Mouse (Mus musculus) adrenal gland, postnatal 14 days (tissue): ENCODE measurements around the gene Inpp5d. TPM values are rescaled to one million over a fixed set of nuclear protein-coding genes. Genes with fewer than 3 reads are reported as not detected.

Experiments used
- DNase-seq: peaks from one replicate; pipeline ENCODE4 v3.0.0; 2021; ENCODE audit warnings: mixed read lengths
- long read RNA-seq, 2 experiments: library from polyadenylated mRNA; stranded (forward); transcript quantifications; one replicate each; pipeline ENCODE4 v2.0.0; 2021
- total RNA-seq: library from RNA; stranded (reverse); gene quantifications from 2 replicates; pipeline ENCODE4 v1.2.3, GENCODE M21; 2021

Gene Inpp5d
- total RNA-seq: 13.2 and 34.2 TPM in 2 replicates
- long read RNA-seq, experiment 1, partial matches to known transcripts: 3 of 3 reads
- long read RNA-seq, experiment 1, other reads (novel, unspliced or antisense): 0 of 3 reads
- long read RNA-seq, experiment 2, partial matches to known transcripts: 1 of 1 reads
- long read RNA-seq, experiment 2, other reads (novel, unspliced or antisense): 0 of 1 reads

DNA sequence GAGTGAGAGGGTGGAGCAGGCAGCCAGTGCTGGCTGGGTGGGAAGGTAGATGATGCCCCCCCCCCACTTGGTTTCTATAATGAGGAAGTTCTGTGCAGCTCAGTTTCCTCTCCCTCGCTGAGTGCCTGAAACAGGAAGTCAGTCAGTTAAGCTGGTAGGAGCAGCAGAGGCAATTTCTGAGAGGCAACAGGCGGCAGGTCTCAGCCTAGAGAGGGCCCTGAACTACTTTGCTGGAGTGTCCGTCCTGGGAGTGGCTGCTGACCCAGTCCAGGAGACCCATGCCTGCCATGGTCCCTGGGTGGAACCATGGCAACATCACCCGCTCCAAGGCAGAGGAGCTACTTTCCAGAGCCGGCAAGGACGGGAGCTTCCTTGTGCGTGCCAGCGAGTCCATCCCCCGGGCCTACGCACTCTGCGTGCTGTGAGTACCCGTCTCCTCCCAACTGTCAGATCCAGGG lies at the start of gene Inpp5d:
TSS of gene Inpp5d (plus strand) at position 102 of the 458 bp plus-strand sequence.
- peak; percentile 27 for DNase-seq

DNA sequence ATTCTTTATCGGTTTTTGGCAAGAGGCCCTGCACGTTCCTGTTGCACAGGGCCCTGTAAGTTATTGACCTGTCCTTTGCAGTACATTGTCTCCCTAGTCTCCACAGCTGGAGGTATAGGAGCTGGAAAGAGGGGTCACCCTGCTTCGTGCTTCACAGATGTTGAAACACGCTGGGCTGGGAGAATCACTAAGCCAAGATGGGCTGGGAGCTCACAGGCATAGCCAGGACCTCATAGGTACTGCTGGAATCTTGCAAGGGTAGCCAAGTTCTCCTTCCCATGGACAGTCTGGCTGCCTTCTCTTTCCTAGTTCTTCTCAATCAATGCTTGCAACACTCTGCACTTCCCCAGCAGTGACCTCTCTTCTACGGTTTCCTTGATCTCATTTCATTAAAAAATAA lies 46.9 kb upstream of the Inpp5d start:
- no peak for DNase-seq

DNA sequence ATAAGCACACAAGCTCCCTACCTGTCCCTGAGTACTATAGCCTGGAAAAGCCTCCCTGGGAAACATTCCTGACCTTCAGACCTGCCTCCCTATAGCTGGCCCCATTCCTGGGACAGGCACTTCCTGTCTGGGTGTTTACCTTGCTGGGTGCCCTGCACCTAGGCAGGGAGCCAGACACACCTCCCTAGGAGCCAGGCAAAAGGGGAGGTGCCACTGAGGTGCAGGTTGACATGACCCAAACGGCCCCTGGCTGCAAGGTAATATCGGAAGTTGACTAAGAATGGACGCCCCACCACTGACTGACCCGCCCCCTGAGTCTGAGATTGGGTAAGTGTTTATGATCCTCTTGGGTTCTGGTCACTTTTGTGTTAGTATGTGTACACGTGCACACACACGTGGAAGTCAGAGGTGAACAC lies 46.3 kb upstream of the Inpp5d start, which contains the start of gene Ngef:
TSS of gene Ngef (minus strand) at position 71 of the 416 bp plus-strand sequence.
- DNase-seq: no peak

DNA sequence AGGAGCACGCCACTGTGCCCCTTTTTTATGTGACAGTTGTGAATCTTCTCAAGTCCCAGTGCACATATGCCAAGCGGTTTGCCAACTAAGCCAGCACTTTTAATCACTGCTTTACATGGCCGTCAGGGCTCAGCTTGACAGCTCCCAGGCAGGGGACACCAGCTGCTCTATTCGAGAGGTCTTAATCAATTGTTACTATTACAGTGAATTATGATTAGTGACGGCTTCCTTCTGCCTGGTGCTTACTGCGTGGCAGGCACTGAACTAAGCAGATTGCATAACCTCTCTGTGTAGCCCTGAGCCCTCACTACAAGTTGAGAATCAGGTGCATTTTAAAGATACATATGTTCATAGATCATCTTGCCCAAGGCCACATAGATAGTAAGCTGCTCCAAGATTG lies 45.8 kb upstream of the Inpp5d start:
- DNase-seq: peak; percentile 38

DNA sequence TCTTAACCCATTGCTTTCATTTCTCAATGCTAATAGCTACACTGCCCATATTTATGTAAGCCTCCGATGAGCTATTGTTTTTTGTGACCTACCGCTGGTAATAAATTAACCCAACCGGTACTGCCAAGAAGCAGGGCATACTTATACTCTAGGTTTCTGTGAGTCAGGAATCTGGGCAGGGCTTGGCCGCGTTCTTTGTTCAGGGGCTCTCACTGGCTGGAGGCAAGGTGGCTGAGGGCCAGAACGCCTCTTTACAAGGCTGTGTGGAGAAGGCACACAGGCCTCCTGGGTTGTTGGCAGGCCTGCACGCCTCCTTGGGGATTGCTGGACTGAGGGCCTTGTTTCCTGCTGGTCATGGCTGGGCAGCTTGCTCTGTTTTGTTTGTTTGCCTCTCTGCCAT lies 45.3 kb upstream of the Inpp5d start:
- peak; percentile 92 for DNase-seq

DNA sequence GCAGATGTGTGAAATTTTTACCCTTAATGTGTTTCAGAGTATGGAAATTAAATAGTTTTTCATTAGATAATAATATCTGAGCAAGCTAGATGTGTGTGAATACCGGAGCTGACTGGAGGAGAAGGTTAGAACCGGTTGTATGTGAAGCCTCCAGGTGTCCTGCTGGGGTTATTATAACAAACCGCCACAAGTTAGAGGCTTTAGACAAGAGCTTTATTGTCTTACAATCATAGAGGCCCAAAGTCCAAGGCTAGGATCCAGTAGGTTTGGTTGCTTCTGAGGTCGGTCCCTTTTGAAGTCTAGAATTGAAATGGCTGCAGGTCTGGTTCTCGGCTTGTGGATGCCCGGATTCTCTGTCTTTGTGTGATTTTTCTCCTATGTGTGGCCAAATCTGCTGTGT lies 41.1 kb upstream of the Inpp5d start:
- no peak for DNase-seq

DNA sequence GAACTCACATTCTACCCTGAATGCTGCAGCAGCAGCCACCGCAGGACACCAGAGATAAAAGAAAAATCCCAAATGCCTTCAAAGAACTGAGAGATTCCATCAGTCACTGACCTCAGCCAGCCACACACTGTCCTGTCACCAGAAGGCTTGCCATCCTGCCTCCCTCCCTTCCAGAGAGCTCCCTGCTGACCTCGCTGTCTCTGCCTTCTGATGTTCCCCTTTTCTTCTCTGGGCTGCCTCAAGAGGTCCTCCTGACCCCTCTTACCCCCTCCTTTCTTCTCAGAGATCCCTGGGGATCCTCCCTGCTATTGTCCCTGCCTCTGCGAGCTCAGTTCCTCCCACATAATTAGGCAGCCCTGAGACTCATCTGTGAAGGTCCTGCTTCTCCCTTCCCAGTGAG lies 39.3 kb upstream of the Inpp5d start:
- no peak for DNase-seq

DNA sequence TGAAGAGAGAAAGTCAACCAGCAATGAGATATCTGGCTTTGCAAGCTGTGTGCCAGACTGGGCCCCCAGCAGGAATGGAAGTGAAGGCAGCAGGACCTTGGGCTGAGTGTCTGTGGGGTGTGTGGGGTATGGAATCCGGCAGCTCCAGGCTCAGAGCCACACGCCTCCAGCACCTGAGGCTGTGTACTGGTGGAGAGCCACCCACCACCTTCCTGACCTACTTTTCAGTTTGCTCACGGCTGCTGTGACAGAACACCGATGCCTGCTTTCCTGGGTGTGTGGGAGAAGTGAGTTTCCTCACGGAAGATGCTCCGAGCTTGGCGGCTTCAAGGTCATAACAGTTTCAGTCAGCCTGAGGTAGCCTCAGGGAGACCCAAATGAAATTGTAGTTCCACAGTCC lies 30.9 kb upstream of the Inpp5d start:
- no peak for DNase-seq

DNA sequence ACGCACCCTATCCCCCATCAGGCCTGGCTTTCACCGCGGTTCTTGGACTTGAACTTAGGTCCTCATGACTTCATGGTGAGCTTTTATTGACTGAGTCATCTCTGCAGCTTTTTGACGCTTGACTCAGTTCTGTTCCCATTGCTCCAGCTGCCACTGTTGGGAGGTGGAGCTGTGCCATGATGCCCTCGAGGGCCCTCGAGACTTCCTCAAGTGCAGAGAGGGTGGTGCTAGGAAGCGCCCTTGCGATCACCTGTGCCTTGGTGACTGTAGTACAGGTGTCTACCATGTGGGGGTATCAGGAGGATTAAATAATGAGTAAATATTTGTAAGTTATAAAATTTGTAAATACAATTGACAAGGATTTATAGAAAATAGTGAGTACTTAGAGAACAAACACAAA lies 30.1 kb upstream of the Inpp5d start:
- DNase-seq: no peak

DNA sequence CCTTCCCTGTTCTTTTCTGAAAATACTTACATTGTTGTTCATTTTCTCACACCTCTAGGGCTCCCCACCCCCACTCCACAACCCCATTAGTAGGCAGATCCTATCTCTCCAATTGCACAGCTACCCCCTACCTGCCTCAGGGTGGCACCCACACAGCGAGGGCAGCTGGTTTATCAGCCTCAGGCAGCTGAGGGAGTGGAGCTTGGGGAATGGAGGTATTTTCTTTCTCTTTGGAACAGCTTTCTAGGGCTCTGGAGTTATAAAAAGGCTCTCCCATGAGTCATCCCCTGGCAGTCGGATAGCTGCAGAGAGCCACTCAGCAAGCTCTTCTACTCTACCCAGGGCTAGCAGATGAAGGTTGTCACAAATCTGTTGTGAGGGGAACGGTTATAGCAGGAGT lies 25.9 kb upstream of the Inpp5d start:
- peak; percentile 15 for DNase-seq

DNA sequence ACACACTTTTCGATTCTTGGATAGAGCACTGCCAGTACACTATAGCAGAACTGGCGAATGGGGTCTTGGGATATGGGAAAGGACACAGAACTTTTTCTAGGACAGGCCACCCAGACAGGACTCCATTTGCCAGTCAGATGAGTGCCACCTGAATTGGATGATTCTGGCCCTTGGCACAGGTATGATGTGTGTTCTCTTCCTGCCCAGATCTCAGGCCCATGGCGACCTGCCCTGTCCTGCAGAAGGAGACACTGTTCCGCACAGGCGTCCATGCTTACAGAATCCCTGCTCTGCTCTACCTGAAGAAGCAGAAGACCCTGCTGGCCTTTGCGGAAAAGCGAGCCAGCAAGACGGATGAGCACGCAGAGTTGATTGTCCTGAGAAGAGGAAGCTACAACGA lies 25.4 kb upstream of the Inpp5d start:
- DNase-seq: no peak

DNA sequence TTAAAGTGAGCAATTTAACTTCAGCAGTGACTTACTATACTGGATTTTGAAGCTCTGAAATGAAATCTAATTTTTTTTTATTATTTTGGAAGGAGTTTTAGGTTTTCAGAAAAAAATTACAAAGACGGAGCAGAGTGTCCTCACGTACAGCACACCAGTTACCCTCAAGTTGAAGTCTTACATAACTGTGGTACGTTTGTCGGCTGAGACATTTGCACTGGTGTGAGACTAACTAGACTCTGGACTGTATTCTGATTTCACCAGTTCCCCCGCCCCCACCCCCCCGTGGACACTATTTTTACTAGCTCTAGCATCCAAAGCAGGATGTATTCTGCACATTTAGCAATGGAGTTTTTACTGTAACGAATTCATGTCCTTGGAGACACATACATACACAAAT lies 19.6 kb upstream of the Inpp5d start:
- DNase-seq: no peak

DNA sequence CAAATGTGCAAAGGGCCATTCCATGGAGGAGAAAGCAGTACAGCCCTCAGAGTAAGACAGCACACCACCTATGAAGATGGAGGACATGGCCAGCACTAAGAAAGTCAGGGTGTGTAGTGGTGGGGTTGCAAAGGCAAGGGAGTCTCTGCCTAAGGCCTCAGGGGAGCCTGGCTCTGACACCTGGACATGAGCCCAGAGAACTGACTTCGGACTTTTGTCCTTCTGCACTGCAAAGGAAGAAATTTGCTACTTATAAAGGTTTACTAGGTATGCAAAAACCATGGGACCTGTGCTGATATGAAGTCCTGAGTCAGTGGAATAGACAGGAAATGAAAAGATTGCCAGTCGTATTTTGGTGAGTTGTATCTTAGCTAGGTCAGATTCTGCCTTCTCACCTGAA lies 18.3 kb upstream of the Inpp5d start:
- DNase-seq: no peak

DNA sequence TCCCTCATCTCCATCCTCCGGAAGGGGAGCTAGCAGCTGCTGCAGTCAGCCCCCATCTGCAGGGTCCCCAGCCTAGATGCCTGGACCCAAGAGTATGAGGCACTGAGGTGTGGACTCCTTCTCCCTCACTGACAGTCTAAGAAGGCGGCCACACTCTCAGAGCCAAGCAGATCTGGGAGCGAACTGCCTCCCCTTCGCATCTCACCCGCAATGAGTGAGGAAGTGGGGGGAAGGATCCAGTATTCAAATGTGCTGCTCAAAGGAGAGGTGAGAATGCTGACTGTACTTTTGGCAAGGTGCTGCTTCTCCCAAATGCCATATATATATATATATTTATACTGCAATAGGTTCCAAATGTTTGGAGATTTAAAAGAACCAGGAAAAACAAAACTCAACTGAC lies 16.7 kb upstream of the Inpp5d start:
- no peak for DNase-seq

DNA sequence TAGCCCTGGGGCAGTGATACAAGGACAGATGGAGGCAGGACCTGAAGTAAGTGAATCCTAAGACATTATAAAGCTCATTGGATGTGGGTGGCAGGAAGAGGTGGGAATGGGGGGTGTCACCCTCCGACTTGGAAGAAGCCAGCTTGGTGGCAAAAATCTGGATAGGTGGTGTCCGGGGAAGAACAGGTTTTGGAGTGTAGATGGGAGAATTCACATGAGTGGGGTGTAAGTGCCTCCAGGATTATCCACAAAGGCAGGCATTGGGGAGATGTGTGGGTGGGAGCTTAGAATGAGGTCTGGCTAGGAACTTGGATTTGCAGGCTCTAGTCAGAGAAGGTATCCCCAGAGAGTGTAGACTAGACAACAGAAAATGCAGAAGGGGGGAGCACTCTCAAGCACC lies 14.8 kb upstream of the Inpp5d start:
- DNase-seq: no peak

DNA sequence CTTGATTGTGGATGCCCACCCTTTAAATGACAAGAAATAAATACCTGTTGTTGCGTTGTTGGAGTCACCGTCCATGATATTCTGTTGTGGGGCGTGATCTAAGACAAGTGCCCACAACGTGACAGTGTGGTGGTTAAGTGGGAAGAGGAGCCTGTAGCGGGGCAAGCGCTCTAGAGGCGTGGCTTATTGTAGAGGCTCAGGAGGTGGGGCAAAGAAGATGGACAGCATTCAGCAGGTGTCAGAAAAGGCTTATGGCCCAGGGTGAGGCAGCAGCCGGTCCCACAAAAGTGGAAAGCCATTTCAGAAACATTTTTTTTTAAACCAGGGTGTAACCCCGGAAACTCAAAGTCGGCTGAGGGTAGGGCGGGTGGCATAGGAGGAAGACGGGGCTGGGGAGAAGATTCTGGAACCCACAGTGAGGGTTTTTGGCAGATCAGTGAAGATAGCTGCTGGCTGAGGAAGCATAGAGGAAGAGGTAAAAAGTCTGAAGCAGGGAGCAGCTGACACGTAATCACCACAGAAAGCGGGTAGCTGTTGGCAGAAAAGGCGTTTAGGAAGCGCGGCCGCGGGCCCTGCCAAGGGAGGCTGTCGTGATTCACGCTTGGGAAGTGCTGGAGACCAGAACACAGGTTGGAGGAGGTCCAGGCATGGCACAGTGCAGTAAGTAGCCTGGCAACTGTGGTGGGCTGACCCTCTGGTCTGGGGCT lies 12.6 kb upstream of the Inpp5d start:
- DNase-seq: peak; percentile 31

DNA sequence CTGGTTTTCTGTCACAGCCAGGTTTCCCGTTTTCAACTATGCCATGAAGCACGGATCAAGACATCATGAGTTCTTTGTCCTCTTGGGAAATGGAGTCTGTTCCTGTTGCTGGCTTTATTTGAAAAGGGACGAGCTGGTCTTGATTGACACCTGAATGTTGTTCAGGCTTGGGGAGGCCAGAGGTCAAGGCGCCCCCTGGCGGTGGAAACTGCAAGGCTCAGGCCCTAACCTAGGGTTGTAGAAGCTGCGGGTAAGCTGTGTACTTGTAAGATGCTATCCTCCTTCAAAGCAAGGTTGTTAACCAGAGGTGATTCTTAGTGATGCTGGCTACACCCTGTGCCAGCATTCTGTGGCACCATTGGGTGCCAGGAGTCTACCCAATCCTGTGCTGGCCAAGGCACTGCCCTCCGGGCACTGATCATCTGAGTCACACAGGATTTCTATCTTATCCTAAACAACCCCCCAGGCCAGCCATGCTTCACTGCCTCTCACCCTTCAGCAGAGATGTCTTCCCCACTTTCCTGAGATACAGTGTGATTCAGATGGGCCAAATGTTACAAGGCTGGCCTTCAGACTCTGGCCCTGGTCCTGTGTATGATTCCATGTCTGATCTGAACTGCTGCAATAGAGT lies 11.6 kb upstream of the Inpp5d start:
- DNase-seq: peak; percentile 82

DNA sequence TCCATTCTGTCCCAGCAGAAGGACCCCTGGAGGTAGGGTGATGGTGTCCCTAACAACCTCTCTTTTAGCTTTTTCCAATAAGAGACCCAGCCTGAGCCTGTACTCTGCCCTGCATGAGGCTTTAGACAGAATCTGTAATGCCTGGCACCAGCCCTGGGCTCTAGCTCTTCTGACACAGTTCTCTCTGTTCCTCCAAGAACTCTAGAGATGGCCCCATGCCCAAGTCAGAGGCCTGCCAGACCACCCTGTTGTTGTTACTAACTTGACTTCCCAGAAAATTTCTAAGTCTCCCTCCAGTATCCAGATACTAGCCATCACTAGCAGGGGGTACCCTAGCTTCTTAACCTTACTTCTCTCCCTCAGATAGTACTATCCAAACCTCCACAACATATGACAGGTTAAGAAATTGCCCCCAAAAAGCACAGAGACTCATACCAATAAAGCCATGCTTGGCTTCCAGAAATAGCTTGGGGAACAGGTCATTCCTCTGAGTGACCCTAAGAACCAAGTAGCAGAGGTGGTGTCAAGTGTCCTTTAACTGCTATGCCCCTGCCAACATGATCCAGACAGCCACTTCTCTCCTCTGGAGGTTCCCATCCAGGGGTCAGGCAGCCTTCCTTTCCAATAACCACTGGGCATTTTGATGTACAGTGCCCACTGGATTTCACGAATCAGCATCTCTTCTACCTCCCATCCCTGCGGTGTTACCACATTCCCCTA lies 5.4 kb upstream of the Inpp5d start:
- DNase-seq: no peak

DNA sequence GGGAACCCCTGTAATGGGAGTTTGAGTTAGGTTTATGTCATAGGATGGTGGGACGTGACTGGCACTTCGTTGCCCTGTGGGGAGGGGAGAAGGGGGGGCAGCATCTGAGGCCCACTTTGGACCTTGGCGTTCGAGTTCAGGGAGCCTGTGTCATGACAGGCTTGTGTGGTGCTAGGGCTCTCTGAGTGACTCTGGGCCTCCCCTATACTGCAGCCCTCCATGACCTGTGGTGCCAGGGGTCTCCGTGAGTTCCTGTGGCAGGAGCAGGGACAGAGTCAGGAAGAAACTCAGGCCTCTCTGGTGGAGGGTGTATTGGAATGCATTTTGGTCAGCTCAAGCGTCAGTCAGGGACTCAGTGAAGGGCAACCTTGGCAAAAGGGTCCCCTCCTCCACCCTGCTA lies 581 bp downstream of the Inpp5d start:
- no peak for DNase-seq

DNA sequence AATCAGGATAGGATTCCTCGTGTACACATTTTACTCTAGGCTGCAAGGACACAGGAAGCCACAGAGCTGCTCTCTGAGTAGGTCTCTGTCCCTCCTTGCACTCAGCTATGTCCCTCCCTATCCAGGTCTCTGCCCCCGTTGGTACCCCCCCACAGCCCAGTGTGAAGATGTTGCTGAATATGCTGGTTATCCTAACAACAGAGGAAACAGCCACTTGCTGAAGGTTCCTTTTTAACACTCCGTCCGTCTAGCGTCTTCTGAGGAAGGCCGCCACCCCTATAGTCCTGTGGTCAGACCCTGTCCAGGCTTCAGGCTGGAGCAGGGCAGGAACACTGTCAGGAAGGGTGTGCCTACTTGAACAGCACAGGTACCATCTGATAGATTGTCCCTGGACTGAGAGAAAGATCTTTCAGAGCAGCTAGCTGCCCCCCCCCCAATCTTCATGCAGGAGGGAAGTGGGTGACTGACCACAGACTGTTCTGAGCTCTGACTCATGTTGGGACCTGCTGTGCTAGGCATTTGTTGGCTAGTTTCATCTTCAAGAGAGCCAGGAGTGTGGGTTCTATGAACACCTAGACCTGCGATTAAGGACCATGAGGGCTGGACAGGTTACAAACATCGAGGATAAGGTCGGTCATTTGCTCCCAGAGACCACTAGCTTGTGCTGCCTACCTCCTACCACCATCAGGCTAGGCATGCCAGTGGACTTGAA lies 1.2 kb downstream of the Inpp5d start:
- peak; percentile 9 for DNase-seq

DNA sequence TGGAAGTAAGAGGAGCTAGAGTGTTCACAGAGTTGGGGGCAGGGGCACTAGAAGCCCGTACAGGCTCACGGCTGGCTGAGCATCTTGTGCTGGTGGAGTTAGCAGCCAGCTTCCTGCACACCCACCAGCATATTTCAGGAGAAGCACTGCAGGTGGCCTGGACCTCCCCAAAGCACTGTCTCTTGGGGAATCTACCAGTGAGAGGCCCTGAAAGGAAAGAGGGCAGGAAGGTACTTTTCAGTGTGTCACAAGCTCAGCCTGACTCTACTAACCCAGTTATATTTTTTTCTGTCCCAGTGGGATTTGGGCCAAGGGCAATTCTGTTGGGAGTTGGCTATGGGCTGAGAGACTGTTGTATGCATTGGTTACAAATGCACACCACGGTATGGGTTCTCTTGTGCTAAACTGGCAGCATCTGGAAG lies 1.8 kb downstream of the Inpp5d start:
- peak; percentile 31 for DNase-seq

DNA sequence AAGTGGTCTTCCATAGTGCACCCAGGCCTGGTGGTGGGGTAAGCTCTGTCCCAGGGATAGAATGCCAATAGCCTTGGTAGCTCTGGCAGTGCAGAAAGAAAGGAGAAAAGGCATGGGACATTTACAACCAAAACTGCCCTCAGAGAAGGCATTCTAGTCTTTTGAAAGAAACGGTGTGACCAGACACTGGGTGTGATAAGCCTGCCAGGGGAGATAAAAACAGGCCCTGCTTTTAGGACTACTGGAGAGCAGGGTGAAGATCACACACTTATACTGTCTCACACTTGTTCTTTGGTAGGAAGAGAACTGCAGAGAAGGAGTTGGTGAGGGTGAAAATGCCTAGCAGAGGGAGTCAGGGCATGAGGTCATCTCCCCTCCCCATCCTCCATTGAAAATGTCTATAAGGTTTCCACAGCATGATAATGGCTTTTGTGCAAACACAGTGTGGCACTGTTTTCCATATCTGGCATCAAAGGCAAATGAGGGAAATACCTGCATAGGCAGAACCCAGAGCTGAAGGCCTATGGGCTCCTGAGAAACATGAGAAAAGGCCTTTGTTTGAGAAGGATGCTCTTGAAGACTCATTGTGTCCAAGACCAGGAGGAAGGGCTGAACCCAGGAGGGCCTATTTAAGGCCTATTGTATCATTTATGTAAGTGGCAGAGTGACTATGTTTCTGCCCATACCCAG lies 4.0 kb downstream of the Inpp5d start:
- DNase-seq: no peak
